In the genomic region with DNA sequence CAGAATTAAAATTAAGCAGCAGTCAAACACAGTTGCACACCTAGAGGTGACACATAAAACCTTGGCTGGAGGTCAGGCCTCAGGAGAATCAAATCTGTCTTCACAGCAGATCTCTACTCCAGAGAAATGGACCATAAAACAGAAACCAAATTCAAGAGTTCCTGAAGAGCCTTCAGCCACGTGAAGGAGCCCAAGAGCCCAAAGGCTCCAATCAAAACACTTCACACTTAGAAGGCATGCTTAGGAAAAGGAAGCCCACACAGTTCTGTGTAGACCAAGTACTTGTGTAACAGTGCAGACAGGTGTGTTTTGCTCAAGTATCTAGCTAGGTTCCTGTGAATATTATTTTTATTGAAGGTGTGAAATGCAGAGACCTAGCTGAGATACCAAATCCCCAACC, we compare ENCODE assay signal across 10 mouse cellular contexts.
"Had no signal": no experiment of that assay in that cellular context is flagged by ENCODE, and none has a peak within 500 bp of the region (broad histone marks: within the 10 kb centered on the region; RNA-seq: fewer than 3 reads in every experiment).

No protein-coding gene starts in this region.

- ATAC-seq: midbrain, embryonic 13.5 days had no signal

- H3K27me3 ChIP-seq: limb, embryonic 13.5 days; midbrain, embryonic 13.5 days had no signal

- H3K4me1 ChIP-seq: limb, embryonic 13.5 days; midbrain, embryonic 13.5 days had no signal

- H3K4me3 ChIP-seq: limb, embryonic 13.5 days; midbrain, embryonic 13.5 days had no signal

- DNase-seq: kidney, adult 11 months; kidney, postnatal 10 days; layer of hippocampus, postnatal 36 days; left cerebral cortex, postnatal 4 days; lung, embryonic 14.5 days; right cerebral cortex, postnatal 14 days; thymus, postnatal 36 days had no signal

- H3K27ac ChIP-seq: limb, embryonic 13.5 days; liver, embryonic 14.5 days; midbrain, embryonic 13.5 days had no signal
